Mouse (Mus musculus): Measurements from ENCODE around the gene Olfr1246. TPM values are rescaled to one million over a fixed set of nuclear protein-coding genes. Genes with fewer than 3 reads are reported as not detected.

Gene Olfr1246
- not detected in 2 replicates for polyA plus RNA-seq (2015; fragmentation: Nextera tagmentation; extraction: Ambion mirVana)

GRCm38 (mm10) chr2:89593057-89593456 lies at the start of gene Olfr1246:
TSS of gene Olfr1246 (minus strand) at chr2:89593157.

DNA sequence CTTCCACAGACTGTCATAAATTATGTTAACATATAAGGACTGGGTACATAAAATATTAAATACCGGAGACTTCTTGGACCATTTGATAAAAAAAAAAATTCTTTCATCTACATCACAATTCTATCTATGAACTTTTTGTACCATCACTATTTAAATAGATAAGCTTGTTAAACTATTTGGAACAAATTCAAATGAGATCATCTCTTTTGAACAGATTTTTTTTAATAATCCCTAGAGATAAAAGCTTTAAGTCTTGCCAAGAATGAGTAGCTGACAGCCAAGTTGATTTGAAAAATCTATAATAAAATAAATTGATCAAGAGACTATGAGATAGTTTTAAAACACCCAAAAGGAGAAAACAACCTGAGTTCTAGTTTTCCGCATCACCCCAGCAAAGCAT lies 41.9 kb upstream of the Olfr1246 start, which contains the start of gene Olfr1249:
TSS of gene Olfr1249 (minus strand) at position 101 of the 400 bp plus-strand sequence.

DNA sequence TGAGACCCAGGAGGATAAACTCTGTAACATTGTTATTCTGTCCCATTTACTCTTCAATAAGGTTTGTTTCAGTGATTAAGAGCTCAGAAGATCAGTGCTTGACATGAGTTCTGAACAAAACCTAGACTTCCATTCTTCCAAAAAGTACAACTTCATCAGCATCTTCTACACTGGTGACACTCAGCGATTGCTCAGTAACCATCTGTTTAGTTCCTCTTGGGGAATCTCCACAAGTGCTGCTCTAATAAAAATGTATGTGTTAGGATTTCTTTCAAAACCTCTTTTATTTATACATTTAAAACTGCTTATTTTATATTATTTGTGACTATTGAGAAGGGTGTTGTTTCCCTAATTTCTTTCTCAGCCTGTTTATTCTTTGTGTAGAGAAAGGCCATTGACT lies 25.2 kb upstream of the Olfr1246 start, which contains the start of gene Olfr1248:
TSS of gene Olfr1248 (minus strand) at position 101 of the 400 bp plus-strand sequence.

GRCm38 (mm10) chr2:89614030-89614429 lies 21.1 kb upstream of the Olfr1246 start, which contains the start of gene Olfr1247:
TSS of gene Olfr1247 (minus strand) at chr2:89614130.

DNA sequence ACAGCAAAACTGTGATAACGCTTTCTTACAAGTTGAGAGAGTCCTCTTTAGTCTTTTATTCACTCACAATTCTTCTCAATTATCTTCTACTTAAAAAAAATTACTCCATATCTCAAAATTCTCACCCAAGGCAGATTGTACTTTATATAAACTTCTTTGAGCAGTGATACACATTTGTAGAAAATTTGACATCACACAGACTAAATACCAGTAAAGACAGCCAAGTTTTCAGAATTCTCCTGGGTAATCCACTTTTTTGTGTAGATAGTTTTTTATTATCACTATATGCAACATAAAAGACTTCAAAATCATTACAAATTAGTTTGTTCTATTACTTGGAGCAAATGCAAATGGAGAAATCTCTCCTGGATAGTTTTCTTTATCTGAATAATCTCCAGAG lies 14.6 kb downstream of the Olfr1246 start, which contains the start of gene Olfr1245:
TSS of gene Olfr1245 (minus strand) at position 101 of the 400 bp plus-strand sequence.

Other genes starting within 250 kb of the Olfr1246 start
- gene Olfr1234, start 228.3 kb downstream of the Olfr1246 start, polyA plus RNA-seq (2015; fragmentation: Nextera tagmentation; extraction: Ambion mirVana), result not detected in 2 replicates
- gene Olfr1238, start 183.5 kb downstream of the Olfr1246 start, polyA plus RNA-seq (2015; fragmentation: Nextera tagmentation; extraction: Ambion mirVana), result not detected in 2 replicates
- gene Olfr1239, start 172.8 kb downstream of the Olfr1246 start, polyA plus RNA-seq (2015; fragmentation: Nextera tagmentation; extraction: Ambion mirVana), result not detected in 2 replicates
- not detected in 2 replicates for gene Olfr1240, start 150.2 kb downstream of the Olfr1246 start, polyA plus RNA-seq (2015; fragmentation: Nextera tagmentation; extraction: Ambion mirVana)
- gene Olfr1241, start 106.0 kb downstream of the Olfr1246 start, polyA plus RNA-seq (2015; fragmentation: Nextera tagmentation; extraction: Ambion mirVana), result not detected in 2 replicates
- gene Olfr1242, start 94.8 kb downstream of the Olfr1246 start, polyA plus RNA-seq (2015; fragmentation: Nextera tagmentation; extraction: Ambion mirVana), result not detected in 2 replicates
- gene Olfr1243, start 61.7 kb downstream of the Olfr1246 start, polyA plus RNA-seq (2015; fragmentation: Nextera tagmentation; extraction: Ambion mirVana), result not detected in 2 replicates
- not detected in 2 replicates for gene Olfr1245, start 14.7 kb downstream of the Olfr1246 start, polyA plus RNA-seq (2015; fragmentation: Nextera tagmentation; extraction: Ambion mirVana)
- gene Olfr1247, start 21.0 kb upstream of the Olfr1246 start, polyA plus RNA-seq (2015; fragmentation: Nextera tagmentation; extraction: Ambion mirVana), result not detected in 2 replicates
- not detected in 2 replicates for gene Olfr1248, start 25.1 kb upstream of the Olfr1246 start, polyA plus RNA-seq (2015; fragmentation: Nextera tagmentation; extraction: Ambion mirVana)
- gene Olfr1249, start 41.8 kb upstream of the Olfr1246 start, polyA plus RNA-seq (2015; fragmentation: Nextera tagmentation; extraction: Ambion mirVana), result not detected in 2 replicates
- not detected in 2 replicates for gene Olfr1250, start 68.3 kb upstream of the Olfr1246 start, polyA plus RNA-seq (2015; fragmentation: Nextera tagmentation; extraction: Ambion mirVana)
- gene Olfr1251, start 78.8 kb upstream of the Olfr1246 start, polyA plus RNA-seq (2015; fragmentation: Nextera tagmentation; extraction: Ambion mirVana), result not detected in 2 replicates
- gene Olfr1252, start 131.9 kb upstream of the Olfr1246 start, polyA plus RNA-seq (2015; fragmentation: Nextera tagmentation; extraction: Ambion mirVana), result not detected in 2 replicates
- not detected in 2 replicates for gene Olfr1253, start 163.9 kb upstream of the Olfr1246 start, polyA plus RNA-seq (2015; fragmentation: Nextera tagmentation; extraction: Ambion mirVana)
- gene Olfr1254, start 200.5 kb upstream of the Olfr1246 start, polyA plus RNA-seq (2015; fragmentation: Nextera tagmentation; extraction: Ambion mirVana), result not detected in 2 replicates
- gene Olfr1255, start 218.9 kb upstream of the Olfr1246 start, polyA plus RNA-seq (2015; fragmentation: Nextera tagmentation; extraction: Ambion mirVana), result not detected in 2 replicates
- not detected in 2 replicates for gene Olfr1256, start 248.4 kb upstream of the Olfr1246 start, polyA plus RNA-seq (2015; fragmentation: Nextera tagmentation; extraction: Ambion mirVana)